Mouse (Mus musculus) frontal cortex, adult (tissue): ENCODE data around the gene Adgrg6.
A peak's percentile ranks its signal among the peaks of the same experiment; 100 is the strongest.

Source experiments
- ATAC-seq: cut with Nextera tagmentation; 2 replicates; pipeline ENCODE4 v1.9.2; 2017; ENCODE audit warnings: mild to moderate bottlenecking, moderate library complexity, mixed read lengths; ENCODE audit not compliant: low TSS enrichment

Adgrg6 gene

DNA sequence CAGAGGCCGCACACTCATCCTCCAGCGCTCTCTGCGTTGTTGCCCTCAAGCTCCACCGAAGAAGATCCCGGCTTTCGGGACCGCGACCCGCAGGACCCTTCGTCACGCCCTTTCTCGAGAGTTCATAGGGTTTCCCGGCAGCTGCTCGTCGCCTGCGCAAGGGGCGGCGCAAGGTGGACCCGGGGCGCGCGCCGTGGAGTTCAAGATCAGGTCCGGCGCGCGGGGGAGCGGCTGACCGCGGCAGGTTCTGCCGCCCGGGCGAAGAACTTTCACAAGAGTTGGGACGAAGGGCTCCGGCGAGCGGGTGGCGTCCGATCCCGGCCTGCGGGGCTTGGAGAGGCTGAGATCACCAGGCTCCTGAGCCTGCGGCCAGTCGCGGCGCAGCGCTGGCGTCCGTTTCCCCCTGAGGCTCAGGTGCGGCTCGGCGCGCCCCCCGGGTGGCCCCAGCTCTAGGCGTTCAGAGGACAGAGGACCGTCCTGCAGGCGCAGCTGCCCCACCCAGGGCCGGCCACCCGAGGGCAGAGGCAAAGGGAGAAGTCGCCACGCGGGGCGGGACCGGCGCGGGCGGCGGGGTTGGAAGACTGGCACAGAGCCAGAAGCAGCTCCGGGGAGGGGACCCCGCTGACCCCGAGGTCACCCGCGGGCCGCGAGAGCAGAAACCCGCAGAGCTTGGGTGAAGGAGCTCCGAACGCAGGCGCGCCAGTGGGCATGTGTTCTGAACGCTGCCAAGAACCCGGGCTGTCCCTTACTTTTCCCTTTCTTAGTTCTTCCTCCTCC lies at the start of gene Adgrg6:
Gene Adgrg6 (minus strand): TSS at position 719 of the 777 bp plus-strand sequence.
- ATAC-seq = peak; percentile 34

DNA sequence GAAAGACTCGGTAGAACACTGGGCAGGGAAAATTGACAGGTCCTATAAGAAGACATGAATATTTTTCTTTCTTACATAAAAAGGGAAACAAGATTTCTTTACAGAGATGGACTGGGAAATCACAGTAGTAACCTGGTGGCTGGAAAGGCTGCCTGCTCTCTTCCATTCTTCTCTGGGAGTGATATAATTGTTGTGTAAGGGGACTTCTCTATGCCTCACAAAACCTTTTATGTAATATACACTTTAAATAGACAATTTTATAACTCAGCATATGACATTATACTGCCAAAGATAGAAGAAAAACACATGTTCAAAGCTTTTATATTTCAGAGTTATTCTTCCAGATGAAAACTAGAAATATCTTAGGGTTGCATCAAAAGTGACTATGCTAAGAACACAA lies 46.8 kb upstream of the Adgrg6 start:
- peak; percentile 92 for ATAC-seq

DNA sequence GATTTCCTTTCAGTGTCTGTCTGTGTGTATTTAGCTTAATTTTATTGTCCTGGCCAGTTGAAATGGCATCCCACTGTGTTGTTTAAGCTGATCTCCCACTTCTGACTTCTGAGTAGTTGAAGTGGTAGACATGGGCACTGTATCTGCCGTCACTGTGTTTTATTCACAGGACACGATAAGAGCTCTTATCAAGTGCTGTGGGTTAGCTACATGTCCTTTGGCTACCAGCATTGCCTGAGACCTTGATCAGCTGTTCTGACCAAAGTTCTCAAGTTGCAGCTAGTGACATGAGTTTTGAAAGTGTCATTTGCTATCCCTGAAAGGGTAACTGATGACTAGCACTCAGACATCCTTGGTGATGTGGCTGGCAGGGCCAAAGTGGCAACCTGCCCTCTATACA lies 45.4 kb upstream of the Adgrg6 start:
- no peak for ATAC-seq

DNA sequence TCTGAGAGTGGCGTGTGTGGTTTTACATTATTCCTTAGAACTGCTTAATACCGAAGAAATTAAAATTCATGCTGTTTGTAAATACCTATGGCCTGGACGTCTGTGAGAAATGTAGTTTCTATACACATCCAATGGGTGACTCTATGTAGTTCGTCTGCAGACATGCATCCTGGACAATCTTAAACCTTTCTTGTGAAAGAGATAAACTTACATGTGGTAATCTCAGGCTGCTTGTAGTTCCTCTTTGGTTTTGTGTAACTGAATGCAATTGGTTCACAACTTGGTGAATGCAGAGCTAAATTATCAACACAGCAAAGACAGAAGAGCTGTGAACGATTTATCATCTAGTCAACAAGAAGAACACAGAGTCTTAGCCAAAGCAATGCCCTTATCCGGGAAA lies 44.2 kb upstream of the Adgrg6 start:
- ATAC-seq = no peak

DNA sequence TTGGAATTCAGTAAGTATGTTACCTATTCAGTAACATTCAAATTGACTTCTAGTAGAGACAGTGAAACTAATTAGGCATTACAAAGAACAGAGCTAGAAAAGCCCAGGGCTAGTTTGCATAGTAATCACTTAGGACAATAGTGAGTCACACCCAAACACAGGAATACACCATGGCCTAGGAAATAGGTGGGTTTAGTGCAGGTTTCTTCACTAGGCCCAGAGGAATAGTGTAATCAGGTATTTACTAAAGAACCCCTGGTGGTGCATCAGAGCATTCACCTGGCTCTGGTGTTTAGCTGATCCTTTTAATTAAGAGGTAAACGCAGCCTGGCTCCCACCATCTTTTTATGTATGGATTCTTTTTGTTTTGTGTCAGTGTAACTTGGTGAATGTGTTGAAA lies 38.0 kb upstream of the Adgrg6 start:
- no peak for ATAC-seq

DNA sequence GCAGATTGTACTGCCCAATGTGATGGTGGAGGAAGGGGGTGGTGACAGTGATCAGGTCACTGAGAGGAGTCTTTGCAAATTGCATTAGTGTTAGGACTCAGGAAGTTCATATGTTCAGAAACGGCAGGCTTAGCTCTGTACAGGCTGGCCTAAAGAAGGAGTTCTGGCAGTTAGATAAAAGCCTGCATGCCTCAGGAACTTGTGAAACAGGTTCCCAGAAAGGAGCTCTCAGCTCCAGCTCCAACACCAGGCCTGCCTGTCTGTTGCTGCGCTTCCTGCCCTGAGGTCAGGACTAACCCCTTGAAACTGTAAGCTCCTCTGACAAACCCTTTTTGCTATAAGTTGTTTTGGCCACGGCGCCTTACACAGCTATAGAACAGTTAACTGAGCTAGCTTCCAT lies 28.8 kb upstream of the Adgrg6 start:
- no peak for ATAC-seq

DNA sequence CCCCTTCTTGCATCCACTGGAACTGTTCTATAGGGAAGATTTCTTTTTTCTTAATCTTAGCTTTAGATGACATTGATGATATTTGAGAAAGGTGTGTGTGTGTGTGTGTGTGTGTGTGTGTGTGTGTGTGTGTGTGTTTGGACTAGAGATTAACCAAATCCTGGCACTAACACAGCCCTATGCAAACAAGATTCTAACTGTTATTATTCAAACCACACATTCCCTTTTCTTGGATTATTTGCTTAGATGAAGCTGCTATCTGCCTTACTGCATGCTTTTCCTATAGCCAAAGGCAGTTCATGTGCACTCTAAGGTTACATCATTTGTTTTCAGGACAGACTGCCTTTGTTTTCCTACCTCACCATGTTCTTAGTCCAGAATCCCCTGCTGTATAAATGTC lies 25.7 kb upstream of the Adgrg6 start:
- ATAC-seq = no peak

DNA sequence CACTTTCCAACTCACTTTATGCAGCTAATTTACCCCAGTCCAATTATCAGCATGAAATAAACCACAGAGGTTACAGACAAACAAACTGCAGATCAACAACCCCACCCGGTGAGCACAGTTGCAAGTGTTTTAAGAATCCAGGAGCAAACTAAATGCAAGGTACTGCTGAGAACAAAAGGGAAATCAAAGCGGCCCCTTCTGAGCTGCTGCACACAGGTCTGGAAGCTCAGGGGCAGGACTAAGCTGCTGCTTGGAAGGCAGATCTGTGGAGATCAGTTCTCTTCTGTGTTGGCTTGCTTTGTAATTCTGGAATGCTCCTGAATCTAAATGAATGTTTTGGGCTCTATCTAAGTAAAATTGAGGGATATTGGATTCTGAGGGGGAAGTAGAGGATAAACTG lies 25.2 kb upstream of the Adgrg6 start:
- ATAC-seq = no peak

DNA sequence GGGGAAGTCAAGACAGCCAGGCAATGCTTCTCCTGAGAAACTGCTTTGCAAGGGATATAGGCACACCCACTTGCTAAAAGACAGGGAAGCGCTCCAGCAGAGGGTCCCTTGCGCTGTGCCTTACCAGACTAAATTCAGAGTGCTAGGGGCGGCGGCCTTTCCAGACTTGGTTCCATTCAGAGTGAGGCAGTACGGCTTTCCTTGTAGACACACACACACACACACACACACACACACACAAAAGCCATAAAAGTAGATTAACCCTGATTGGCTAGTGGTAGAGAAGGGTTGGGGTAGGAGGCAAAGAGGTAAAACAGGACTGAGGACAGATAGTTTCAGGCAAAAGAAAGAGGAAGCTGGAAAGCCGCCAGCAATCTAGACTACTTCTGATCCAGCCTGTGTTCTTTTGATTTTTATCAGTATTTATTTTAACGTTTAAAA lies 672 bp upstream of the Adgrg6 start:
- ATAC-seq = peak; percentile 20; the same call in 1 of the 2 replicates

DNA sequence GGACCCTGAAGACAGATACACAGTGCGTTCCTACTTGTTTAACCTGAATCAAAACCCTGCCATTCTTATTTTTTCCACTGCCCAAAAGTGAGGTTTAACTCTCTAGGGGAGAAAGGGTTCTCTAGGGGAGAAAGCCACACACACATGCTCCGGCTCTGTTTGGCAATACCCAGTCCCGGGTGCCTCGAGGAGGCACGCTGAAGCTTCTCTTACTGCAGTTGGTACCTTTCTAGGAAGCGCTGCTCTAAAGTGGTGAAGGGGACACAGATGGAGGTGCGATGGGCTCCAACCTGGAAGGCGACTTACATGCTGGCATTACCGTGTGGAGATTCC lies 885 bp downstream of the Adgrg6 start:
- ATAC-seq = peak; percentile 73

DNA sequence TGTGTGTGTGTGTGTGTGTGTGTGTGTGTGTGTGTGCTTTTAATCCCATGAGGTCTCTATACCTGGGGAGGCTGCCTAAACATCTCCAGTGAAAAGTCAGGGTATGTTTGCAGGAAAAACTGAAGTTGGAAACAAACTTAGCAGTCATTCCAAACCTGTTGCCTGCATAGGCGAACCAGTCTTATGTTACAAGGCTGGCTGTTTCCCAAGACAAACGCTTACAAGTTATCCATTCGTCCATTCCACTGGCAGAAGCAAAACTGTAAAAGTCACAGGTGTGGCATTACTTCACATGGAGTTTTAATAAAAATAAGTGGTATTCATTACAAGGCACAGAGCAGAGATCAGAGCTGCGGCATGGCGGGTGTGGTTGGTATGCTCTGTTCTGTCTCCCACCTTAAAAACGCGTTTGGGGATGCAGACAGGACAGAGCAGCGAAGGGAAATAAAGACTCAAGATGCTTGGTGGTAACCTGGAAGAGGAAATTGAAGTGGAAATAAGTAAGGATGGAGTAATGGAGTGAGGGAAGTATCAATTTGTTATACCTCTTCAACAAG lies 1.9 kb downstream of the Adgrg6 start:
- ATAC-seq = no peak

DNA sequence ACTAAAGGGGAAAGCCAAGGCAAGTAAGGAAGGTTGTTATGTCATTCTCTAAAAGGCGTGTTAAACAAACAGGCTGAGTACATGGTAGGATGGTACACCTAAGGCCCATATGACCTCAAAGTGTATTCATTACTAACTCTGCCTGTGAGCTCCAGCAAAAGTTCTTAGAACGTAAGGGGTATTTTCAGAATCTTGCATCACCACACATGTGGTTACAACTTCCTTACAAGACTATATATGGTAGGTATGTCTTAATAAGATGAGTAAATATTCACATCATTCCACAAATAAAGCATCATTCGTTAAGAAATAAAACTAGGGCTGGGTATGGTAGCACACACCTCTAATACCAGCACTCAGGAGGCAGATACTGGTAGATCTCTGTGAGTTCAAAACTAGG lies 8.4 kb downstream of the Adgrg6 start:
- no peak for ATAC-seq

DNA sequence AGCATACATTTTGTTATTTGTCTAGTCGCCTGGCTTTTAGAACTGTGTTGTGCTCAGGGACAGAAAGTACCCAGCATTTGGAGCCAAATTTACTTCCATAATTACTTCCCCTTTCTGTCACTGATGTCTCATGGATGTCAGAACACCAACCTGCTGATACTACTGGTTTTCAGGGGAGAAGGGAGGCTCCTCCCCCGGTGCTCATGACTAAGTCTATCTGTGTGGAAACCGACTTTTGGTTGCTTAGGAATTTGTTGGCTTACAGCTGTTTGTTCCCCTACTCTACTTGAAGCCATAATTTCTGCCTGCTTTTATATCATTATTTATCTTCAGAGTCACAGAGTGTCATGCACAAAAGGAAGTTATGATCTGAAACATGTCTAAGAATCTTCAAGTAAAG lies 14.4 kb downstream of the Adgrg6 start:
- ATAC-seq = no peak

DNA sequence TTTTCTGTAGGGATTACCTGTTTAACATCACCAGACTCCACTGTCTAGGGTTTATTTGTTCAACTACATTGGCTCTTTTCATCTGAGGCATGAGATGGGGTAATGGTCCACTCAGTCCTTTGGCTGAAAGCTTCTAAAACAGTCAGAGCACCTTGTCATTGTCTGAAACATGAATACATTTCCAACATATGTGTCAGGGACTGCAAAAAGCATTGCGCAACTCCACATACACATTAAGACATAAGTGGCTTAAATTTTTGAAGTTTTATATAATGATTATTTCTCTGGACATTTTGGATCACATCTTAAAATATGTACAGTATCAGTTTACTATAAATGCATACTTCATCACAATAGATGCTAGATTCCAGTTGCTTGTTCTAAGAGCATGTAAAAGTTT lies 14.8 kb downstream of the Adgrg6 start:
- no peak for ATAC-seq

DNA sequence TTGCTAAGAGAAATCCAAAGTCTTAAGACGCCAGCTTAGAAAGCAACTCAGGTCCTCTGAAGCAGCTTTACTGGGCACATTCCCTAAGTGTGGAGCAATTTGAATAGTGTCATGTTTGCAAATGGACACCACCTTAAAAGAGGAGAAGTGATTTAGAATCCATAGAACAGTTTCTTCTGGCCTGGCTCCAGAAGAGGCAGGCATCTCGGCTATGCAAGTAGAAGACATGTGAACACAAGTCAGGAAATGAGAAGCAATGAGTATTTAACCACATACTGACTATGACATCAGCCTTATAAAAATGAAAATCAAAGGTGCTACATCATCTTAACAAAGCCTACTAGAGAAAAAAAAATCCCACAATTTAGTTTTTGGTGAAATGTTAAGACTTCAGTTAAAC lies 17.7 kb downstream of the Adgrg6 start:
- ATAC-seq = no peak

DNA sequence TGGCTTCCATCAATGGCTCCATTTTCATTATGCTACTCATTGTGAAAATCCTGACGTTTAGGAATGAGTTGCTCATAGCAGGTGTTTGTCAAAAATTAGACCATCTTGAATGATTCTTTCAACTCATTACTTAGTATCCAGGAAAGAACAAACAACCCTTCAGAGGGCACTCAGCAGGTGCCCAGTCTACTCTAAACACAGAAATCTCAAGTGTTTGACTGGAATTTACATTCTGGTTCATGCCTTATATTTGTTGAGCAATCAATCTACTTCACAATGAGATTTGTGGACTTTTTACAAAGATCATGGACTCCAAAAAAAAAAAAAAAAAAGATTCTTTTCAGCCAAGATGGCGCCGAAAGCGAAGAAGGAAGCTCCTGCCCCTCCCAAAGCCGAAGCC lies 22.7 kb downstream of the Adgrg6 start:
- no peak for ATAC-seq

DNA sequence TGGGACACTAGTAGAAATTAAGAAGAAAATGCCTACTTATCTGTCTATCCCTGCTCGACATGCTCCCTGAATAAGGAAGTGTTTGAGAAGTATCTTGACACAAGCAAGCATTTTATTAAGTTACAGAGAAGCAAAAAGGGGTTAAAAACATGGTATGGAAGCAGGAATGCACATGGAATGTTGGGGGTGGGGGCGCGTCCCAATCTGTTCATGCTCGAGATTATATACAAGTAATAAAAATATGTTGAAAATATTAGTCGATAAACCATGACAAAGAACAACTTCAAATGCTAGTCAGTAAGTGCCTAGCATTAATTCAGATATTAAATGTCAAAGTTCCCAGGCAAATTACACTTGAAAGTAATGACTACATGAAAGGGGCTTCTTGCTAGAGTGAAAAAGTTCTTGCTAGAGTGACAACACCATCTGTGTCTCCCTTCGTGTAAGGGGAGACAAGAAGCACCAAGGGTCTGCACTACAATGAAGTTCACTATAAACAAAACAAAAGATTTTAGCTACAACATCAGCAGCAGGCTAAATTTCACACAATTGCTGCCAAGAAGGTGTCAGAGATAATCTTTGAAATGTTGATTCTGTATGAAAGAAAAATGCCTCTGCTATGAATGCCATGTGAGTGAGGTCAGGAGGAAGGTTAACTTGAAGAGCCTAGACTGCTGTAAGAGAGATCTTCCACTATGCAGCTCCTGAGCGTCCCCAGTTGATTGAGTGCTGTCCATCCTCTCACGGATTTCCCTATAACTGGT lies 24.4 kb downstream of the Adgrg6 start:
- ATAC-seq = no peak

DNA sequence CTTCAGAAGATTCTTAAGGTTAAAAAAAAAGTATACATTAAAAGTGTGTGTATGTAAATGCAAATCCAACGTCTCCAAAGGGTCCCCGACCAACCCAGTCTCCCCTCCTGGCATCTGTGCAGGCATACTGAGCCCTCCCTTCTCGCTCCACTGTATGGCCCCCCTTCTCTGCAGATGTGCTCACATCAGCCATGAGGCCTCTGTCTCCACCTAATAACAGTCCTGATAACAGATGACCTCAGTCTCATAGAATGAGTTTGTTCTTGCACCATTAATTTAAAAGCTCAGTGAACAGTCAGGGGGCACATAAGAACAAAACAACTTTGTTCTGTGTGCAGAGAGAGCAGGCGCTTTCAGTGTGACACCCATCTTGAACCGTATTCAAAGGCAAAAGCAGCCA lies 27.6 kb downstream of the Adgrg6 start:
- ATAC-seq = no peak

DNA sequence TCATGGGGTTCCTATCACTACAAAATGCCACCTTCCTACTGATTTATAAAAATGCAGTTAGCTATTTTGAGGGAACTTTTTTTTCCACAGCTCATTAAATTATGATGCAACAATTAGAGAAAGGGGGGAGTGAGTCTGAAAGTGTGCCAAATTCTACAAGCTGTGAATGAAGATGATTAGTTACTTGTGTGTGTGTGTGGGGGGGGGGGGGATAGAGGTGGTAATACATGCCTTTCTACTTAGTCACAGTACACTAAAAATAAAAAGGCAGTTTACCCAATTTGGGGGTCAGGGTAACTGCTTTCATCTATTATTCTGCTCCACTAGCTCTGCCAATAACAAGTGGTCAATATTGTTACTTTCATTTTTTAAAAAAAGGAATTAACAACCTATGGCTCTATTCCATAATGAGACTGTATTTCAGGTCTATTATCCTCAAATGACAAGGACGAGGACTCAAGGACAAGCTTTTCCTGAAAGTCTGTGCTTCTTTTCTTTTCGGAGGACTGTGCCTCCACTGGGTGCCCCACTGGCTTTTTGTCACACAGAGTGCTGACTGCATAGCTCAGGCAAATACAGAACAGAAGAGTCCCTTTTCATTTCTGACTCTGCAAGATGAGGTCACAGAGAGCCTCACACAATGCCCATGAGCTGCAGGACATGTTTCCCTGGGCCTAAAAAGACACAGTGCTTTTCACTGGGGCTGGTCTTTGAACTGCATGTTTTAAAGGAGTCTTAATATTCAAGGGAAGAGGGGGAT lies 33.4 kb downstream of the Adgrg6 start:
- no peak for ATAC-seq

DNA sequence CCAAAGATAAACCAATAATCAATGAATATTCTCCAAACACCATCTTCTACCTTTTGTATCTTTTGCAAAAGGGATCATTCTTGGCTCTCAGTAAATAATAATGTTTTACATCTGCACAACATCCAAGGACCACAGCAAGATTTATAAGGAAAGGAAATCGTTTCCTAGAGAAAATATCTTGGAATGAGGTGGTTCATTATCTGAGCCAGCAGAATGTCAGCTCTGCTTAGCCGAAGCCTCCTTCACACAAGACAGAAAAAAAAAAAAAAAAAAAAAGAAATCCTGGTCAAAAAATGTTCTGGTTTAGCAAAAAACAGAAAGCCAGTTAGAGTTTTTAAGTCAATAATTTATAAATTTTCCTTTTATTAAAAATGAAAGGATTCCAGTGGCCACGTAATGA lies 34.3 kb downstream of the Adgrg6 start:
- ATAC-seq = no peak

DNA sequence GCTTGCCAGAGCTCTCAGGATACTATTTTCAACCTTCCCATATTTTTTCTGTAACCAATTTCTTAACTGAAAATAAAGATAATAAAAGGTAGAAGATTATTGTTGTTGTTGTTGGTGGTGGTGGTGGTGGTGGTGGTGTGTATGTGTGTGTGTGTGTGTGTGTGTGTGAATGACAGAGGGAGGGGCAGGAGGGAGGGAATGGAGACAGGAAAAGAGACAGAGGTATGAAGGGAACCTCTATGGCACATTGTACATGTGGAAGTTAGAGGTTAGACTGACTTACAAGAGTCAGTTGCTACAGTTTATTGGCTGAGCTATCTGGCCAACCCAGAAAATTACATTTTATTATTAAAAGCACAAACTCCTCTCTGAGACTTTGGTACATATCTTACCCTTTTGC lies 49.8 kb downstream of the Adgrg6 start:
- ATAC-seq = no peak

DNA sequence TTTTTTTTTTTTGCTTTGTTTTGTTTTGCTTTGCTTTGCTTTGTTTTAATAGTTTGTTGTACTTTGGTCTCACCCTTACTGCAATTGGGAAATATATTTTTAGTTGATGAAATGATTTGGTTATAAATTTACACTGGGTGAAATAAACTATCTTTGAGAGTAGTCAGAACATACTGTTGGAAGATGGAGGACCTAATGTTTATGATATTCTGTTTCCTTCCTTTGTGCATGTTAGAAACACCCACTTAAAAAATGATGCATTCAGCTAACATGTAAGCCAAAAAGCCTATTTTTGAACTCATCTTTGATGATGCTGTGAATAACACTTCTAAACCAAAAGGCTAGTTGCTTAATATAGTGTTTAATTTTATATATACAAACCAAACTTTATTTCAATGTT lies 50.3 kb downstream of the Adgrg6 start:
- ATAC-seq = no peak
